Mouse (Mus musculus) adrenal gland, adult 2 months (tissue): ENCODE results near the gene Pqlc2. TPM values are rescaled to one million over a fixed set of nuclear protein-coding genes. Genes with fewer than 3 reads are reported as not detected.

ENCODE experiments used
- DNase-seq: peaks from one replicate; pipeline ENCODE4 v3.0.0; 2021
- polyA plus RNA-seq: library from polyadenylated mRNA; depleted of rRNA; stranded (reverse); fragments of >200 nt; gene quantifications from 2 replicates; pipeline ENCODE4 v1.2.3, GENCODE M21; 2012
- total RNA-seq, 2 experiments: library from RNA; stranded (reverse); gene quantifications; 2 replicates each; pipeline ENCODE4 v1.2.3; 2021

Gene Pqlc2
- total and polyA plus RNA-seq, 3 experiments = 9.2 to 28.2 (median 9.5) TPM

DNA sequence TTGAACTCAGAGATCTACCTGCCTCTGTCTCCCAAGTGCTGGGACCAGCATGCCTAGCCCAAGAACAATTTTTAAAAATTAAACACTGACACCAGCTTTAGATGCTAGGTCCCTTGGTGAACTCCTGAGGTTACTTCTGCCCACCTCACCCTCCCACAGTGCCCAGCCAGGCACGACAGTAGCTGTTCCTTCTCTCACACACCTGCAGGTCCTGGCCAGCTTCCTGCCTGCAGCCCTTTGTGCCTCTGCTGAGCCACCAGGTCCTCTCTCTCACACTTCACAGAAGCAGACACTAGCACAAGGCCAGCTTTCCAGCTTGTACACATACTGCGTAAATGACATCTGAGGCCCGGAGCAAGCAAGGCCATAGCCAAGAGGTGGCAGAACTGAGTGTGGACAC, 5.0 kb downstream of the Pqlc2 start:
- no peak for DNase-seq

DNA sequence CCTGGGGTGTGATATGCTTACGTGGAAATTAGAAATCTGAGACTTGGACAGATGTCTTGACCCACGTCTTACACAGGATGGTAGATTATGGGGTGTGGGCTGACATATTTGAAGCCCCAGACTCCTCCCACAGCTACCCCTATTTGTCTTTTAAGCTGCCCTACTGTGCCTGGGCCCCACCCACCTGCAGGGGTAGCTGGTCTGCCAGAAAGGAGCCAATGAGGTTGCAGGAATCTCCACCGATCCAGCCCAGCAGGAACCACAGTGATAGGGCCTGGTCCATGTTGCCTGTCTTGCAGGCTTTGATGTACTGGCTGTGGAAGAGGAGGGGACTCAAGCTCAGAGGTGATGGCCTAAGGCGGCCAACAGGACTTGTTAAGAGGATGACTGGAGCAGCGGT, 8.3 kb downstream of the Pqlc2 start:
- no peak for DNase-seq

DNA sequence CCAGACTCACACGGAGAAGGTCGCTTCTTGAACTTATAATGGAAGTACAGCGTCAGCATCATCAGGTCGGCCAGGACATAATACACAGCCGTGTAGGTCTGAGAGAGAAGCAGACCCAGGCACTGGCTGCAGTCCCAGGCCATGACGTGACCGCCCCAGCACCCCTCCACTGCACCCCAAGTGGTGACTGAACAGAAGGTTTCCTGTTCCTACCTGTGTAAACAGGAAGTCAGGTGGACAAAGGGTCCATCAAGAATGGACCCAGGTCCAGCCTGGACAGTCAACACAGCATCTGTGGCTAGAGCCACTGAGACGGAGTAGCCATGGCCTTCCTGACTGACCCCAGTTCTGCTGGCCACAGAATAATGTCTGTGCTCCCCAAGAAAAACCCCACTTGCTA, 8.7 kb downstream of the Pqlc2 start:
- no peak for DNase-seq

DNA sequence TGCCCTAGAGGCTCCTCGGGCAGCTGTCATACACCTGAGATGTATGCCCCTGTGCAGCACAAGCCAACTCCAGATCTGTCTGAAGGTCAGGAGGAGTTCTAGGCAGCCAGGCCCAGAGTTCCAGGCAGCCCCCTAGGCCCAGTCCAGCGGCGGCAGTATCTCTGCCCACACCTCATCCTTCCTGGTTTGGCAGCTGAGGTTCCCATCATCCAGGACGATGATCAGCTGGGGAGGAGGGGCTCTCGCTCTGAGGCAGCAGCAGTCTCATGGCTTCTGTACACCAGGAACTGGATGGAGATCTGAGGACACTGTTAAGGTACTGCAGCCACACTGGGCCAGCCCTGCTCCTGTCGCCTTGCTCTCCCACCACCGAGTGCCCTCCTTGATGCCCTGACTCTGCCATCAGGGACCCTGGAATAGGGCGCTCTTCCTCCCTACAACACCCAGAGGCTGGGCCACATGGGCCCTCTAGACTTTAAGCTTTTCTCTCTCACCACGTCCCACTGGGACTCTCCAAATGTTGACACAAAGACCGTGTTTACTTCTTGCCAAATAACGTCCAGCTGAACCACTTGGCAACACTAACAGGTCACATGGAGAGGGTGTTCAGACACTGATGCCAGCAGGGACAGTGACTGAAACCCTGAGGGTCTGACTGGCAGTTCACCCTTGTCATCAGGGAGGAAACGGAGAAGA, 11.7 kb downstream of the Pqlc2 start:
- DNase-seq = no peak

DNA sequence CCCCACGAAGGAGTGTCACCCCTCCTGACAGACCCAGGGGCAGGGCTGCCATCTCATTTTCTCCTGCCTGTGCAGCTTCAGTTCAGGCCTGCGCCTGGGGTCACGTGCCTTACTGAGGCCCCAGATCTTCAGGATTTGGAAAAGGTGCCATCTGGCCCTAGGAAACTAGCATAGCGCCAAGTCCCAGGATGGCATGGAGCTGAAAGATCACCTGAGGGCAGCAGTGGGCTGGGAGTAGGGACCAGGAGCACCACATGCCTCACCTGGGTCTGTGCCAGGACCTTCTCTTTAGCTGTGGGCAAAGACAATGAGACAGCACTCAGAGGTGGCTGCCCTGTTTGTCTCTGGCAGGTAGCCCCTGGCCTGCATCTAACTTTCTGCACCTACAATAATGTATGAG, 12.9 kb downstream of the Pqlc2 start:
- peak; percentile 56 for DNase-seq

DNA sequence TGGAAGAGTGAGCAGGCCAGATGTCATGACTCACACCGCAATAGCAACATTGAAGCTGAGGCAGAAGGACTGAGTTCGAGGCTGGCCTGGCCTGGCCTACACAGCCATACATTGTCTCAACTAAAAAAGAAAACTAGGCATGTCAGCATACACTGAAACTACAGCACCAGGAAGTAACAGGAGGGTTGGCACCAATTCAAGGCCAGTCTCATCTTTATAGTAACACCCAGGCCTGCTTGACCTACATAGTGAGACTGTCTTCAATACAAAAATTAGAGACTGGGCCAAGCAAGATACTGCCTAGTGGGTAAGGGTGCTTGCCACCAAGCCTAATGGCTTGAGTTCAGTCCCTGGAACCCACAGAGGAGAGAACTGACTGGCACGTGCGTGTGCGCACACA, 18.5 kb downstream of the Pqlc2 start:
- DNase-seq = peak; percentile 43

DNA sequence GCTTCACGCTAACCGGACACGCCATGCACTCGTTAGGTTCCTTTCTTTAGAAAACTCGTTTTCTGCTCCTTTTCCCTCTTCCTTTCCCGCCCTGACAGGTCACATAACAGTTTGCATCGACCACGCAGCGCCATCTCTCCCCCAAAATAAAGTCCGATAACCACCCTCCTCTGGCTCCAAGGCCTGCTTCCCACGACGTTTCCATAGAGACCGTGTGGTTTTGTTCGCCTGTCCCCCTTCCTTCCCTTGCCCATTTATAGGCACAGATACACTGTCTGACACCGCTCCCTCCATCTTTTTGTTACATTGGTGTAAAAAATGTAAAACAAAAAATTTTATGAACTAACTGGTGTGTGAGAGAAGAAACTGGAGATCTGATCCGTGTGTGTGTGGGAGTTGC, 19.4 kb downstream of the Pqlc2 start:
- no peak for DNase-seq

DNA sequence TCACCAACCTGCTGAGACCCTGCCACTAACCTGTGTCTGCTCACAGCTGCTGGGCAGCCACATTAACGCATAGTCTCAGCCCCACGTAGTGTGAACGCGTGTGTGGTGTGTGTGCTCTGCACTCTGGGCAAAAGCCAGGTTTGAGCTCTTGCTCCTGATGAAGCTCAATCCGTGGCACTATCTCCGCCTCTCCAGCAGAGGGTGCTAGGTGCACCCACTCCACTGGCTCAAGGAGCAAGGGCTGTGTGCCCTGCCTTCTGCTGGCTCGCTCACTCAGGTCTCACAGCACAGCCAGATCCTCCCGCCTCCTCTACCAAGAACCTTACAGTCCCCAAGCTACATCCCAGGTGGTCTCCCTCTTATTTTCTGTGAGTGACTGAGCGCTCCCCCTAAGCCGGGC, 21.5 kb downstream of the Pqlc2 start:
- peak; percentile 62 for DNase-seq

DNA sequence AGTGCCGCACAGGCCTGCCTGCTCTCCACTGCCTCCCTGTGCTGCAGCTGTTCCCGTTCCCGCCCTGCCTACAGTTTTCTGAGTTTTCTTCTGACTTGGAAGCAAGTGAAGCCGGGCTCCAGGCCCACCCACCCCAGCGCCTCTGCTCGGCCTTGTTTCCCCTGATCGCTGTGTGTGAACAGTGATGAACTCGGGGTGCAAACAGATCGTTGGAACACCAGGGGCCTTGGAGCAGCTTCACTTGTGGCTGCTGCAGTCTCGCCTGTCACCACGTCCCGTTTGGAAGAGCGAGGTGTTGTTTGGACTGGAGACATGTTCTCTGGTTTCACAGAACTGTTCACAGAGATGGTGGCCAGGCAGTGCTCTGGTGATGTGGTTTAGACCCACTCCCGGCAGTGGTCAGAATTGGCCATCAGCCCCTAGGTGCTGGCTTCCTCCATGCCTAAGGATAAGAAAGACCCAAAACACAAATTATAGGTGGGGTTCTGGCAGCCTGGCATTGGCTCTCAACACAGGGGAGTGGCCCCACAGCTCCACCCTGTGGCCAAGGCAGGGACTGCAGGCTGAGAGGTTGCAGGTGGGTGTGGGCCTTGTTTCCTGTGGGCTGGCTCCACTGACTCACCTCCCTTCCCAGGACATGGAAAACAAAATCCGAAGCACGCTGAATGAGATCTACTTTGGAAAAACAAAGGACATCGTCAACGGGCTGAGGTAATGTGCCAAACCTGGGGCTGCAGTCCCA, 23.2 kb downstream of the Pqlc2 start:
- DNase-seq = peak; percentile 90

DNA sequence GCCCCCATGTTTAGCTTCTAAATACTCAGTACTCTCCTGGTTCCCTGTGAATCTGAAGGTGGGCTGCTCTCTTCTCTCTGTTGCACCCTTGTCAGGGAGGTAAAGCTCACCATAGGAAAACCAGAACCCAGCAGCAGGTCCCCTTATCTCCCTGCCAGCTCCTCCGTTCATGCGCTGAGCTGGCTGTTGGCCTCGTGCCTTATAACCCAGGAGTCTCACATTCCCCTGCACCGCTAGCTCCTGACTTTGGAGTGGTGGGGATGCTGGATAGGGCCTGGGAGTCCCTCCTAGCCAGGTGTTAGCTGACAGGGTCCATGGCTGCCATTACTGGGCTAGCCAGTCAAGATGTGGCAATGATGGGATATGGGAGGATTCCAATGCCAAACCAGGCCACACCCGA, 24.3 kb downstream of the Pqlc2 start:
- DNase-seq = no peak

DNA sequence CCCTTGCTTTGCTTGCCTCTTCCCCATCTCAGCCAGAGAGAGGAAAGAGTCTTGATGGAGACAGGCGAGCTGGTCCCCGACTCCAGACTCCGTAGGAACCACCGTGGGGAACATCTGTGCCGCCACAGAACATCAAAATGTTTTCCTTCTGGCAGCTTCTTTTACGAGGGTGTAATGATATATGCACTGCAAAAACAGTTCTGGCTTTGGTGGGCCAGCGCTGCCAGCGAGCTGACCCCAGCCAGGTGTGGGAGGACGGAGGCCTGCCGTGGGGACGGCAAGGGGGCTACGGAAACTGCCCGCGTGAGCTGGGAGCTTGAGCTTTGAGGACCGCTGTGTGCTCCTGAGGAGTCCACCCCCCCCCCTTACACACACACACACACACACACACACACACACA, 25.6 kb downstream of the Pqlc2 start:
- no peak for DNase-seq

DNA sequence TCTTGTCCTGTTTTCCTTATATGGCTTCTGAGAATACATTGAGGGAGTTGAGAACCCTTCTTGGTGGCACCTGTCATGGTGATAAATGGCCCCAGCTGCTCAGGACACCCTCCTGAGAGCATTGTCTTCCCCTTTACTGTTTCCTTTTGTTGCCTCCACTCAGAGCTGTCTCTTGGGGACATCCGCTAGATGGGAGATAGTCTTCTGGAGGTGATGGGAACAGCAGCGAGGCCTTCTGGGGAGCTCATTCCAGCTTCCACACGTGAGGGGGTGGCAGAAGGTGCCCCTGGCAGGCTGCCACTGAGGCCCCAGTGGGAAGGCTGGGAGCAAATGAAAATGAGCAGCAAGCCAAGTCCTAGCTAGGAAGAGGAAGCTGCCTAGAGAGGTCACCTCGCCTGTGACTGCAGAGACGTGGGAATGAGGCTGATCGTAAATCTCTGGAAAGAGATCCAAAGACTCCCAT, 27.5 kb downstream of the Pqlc2 start:
- DNase-seq = peak; percentile 55

DNA sequence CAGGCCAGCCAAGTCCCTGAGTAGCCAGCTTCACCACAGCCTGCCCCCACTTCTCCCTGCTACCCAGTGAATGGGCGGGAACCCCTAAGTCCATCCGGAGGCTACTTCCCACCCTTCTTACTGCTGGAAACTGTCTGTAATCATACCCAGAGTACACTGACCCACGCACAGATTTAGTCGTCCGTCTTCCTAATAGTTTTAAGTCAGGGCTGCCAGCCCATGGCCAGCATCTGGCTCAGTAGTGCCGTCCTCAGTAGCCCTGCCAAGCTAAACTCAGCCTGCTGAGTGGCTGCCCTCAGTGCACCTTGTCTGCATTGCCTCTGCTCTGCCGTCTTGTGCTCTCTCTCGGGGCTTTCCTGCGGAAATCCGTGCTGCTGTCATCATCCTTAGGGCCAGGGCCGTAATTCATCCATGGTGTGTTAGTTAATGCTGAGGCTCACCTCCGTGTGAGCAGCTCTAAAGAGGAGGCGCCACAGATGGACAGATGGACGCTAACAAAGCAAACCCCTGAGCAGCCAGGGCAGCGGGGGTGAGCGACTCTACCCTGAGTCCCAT, 28.6 kb downstream of the Pqlc2 start:
- no peak for DNase-seq

DNA sequence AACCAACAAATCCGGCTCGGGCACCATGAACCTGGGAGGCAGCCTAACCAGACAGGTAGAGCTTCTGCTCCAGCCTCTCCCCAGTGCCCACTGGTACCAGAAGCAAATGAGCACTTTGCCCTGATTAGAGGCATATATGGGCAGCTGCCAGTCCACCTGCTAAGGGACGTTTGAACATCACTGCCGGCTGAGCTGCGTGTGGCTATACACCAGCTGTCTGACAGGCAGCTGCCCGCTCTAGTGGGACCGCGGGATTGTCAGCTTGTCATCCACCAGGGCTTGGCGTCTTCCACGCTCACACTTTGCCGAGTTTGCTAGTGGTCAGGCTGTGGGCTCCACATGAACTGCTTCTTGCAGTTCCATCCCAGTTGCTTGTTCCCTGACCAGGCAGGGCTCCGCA, 30.0 kb downstream of the Pqlc2 start:
- DNase-seq = no peak

DNA sequence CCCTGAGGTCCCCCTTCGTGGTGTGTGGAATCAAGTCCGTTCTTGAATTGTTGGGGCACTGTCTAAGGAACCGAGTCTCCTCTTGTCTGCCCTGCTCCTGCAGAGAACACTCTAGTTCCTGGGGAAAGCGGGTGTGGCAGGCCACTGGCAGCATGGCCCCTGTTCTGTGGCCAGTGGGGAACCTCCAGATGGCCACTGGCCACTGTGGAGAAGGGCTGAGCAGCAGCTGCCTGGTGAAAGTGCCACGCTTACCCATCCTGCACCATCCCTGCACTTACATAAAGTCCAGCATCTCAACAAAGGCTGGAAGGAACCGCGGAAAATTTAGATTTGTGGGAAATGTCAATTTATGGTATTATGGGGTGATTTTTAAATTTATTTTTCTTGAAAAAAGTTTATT, 34.1 kb downstream of the Pqlc2 start:
- DNase-seq = no peak

DNA sequence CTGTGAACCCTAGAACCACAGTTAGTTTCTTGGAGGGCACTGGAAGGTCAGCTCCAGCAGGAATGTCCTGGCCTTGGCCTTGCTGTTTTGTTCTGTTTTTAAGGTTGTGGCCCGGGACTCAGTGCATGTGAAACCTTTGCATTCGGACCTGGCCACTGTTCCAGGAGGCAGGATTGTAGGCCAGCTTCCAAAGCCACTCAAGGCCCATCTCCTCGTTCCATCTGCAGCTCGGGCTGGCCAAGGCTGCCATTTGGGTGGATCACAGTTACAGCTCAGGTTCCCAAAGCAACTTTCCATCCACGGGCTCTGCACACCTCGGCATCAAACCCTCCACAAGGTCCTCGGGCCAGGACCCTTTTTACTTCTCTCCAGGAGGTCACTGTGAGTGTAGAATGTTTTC, 35.9 kb downstream of the Pqlc2 start:
- DNase-seq = peak; percentile 52

DNA sequence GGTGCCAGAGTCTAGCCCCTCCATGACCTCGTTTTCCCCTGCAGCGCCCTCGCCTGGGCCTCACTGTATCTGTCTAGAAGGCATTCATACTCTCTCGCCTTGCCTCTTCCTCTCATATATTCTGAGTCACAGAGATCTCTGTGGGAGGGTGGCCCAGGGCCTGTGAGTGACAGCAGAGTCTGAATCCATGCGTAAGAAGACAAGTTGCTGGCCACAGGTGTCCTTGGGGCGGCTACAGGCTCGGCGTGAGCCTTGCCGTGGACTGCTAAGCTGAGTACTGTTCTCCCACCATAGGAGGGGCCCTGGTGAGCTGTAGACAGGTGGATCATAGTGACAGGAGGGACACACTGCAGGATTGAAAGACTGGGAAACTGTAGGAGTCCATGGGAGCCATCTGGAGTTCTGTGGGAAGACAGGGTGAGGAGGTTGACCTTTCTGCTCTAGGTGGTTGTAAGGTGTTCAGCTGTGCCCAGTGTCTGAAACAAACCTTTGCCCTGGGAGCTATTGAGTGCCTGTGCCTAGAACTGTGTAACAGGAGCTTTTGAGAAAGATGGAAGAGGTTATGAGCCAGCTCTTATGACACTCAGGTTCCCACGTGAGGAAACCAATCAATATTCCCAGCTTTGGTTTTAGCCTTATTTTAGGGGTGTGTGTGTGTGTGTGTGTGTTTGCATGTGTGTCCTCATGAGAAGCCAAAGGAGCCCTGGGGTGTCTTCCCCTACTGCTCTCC, 37.4 kb downstream of the Pqlc2 start:
- peak; percentile 75 for DNase-seq

DNA sequence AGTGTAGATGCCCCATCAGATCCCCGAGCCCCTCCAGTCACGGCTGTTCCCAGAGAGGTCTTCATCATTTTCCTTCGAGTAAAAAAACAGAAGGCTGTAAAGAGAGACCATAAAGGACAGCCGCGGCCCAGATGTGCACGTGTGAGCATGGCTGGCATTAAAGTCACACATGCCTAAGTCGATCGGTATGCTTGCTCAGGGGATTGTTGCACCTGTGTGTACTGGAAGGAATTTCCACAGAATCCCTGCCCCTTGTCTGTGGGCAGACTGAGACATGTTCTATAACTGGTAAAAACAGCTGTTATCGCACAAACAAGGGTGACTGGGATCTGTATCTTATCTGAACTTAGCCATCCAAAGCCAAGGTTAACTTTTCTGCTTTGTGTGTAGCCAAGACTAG, 38.9 kb downstream of the Pqlc2 start:
- DNase-seq = no peak

DNA sequence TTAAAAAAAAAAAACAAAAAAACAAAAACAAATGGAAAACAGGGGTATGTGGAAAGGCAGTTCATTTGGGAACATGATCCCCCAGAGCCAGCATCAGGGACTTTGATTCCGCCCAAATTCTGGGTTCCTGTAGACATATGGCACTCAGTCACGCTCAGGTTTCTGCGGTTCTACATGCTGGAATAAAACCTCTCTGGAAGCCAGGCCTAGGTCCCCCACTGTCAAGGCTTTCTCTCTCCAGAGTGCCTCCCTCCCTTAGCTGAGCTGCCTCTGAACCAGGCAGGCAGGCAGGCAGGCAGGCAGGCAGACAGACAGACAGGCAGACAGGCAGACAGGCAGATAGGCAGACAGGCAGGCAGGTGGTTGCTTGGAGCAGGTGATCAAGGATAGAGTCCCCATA, 40.3 kb downstream of the Pqlc2 start:
- DNase-seq = no peak

DNA sequence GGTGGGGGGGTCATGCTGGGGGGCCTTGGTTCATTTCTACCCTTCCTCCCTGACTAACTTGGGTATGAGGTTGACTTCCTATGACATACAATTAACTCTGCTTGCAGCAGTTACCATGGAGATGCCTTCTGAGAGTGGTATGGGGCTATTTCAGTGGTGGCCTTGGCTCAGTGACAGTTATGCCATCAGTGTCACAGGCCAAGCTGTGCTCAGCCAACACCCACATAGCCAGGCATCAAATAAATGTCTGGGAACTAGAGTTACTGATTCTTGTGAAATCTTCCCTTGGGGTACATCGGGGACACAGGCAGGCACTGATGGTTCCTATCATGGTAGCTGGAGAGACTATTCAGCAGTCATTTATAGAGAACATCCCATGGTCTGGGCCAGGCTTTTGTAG, 42.3 kb downstream of the Pqlc2 start:
- DNase-seq = peak; percentile 54

DNA sequence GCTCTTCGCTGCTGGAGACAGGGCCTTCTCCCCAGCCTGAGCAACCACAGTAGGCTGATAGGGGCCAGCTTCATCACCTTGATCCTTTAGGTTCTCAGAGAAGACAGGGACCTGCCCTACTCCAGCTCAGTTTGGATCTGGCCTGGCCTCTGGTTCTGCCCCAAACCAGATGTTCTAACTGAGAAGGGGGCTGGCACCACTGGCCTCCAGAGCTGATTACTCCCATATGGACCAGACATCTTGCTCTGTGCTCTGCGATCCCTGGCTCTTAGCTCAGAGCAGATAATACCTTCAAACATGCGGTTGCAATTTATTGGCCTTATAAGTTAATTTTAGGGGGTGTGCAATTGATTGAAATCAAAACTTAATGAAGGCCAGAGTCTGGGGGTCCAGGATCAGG, 43.2 kb downstream of the Pqlc2 start:
- DNase-seq = no peak

DNA sequence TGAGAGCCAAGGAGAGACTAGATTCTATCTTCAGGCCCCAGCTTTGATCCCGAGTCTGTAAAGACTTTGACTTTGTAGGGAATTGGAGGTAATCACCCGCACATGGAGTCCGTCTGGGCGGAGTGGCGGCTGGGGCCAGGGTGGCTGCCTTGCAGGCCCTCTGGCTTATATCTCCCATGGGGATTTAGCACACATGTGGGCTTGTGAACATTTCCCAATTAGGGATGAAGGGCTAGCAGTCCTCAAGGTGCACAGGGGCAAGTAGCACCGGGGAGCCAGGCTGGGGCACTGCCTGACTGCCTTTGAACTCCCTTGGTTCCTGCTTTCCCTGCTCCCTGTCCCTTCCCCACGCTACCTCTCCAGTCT, 44.0 kb downstream of the Pqlc2 start:
- no peak for DNase-seq
